Mouse (Mus musculus) embryonic facial prominence, embryonic 12.5 days (tissue): ENCODE measurements around the gene Cav3. TPM values are rescaled to one million over a fixed set of nuclear protein-coding genes. Genes with fewer than 3 reads are reported as not detected.

Experiments used
- polyA plus RNA-seq: library from polyadenylated mRNA; unstranded; fragments of >200 nt; fragmentation: Nextera tagmentation; extraction: Ambion mirVana; gene quantifications from 2 replicates; pipeline ENCODE4 v1.2.1, GENCODE M21; 2016

The Cav3 gene
- polyA plus RNA-seq, 1 experiment from 2014 or later = 1.2 TPM

Other genes with a start within 250 kb of the Cav3 start
- 20.4 and 21.6 TPM in 2 replicates for gene Lmcd1, start 185.7 kb upstream of the Cav3 start, polyA plus RNA-seq
- gene Ssu2, start 71.5 kb upstream of the Cav3 start, polyA plus RNA-seq = 1.5 and 2.6 TPM in 2 replicates
- gene Oxtr, start 30.4 kb downstream of the Cav3 start, polyA plus RNA-seq = 0.31 and 0.90 TPM in 2 replicates
- gene Rad18, start 237.2 kb downstream of the Cav3 start, polyA plus RNA-seq = 46.7 and 49.2 TPM in 2 replicates